Mouse (Mus musculus) frontal cortex, adult (tissue): ENCODE results near the gene Cog3.
"Not testable (repeated sequence)": the region's sequence is repeated elsewhere in the genome, so short reads cannot be mapped to it uniquely, and the experiment has no call there.

Experiments
- ATAC-seq: cut with Nextera tagmentation; 2 replicates; pipeline ENCODE4 v1.9.2; 2017; ENCODE audit warnings: mild to moderate bottlenecking, moderate library complexity, mixed read lengths; ENCODE audit not compliant: low TSS enrichment

Gene Cog3

GRCm38 (mm10) chr14:75753991-75754817 is at the start of gene Cog3:
TSS of gene Cog3 (minus strand) at chr14:75754517.
- peak; percentile 96 for ATAC-seq

- ATAC-seq, result no peak
These were observed 43.6 kb upstream of the Cog3 start for GRCm38 (mm10) chr14:75797769-75798386.

- ATAC-seq, result peak; percentile 23; the same call in 1 of the 2 replicates
These were observed 41.6 kb upstream of the Cog3 start for GRCm38 (mm10) chr14:75795918-75796317.

GRCm38 (mm10) chr14:75794726-75795125 is 40.4 kb upstream of the Cog3 start:
- ATAC-seq, result no peak

- ATAC-seq, result no peak
These were observed 40.0 kb upstream of the Cog3 start for GRCm38 (mm10) chr14:75794324-75794723.

GRCm38 (mm10) chr14:75793110-75793509 is 38.8 kb upstream of the Cog3 start:
- ATAC-seq, result no peak

- no peak for ATAC-seq
These were observed 37.1 kb upstream of the Cog3 start for GRCm38 (mm10) chr14:75791372-75791771.

- no peak for ATAC-seq
These were observed 36.2 kb upstream of the Cog3 start for GRCm38 (mm10) chr14:75790411-75790996.

- ATAC-seq, result no peak
These were observed 35.0 kb upstream of the Cog3 start for GRCm38 (mm10) chr14:75789291-75789690.

GRCm38 (mm10) chr14:75787794-75788175 is 33.5 kb upstream of the Cog3 start:
- no peak for ATAC-seq

- ATAC-seq, result peak; percentile 98
These were observed 32.8 kb upstream of the Cog3 start, which contains the start of gene Slc25a30 for GRCm38 (mm10) chr14:75786868-75787793. TSS of gene Slc25a30 (minus strand) at chr14:75787037.

GRCm38 (mm10) chr14:75786424-75786867 is 32.1 kb upstream of the Cog3 start:
- ATAC-seq, result peak; percentile 75

- ATAC-seq, result no peak
These were observed 25.6 kb upstream of the Cog3 start for GRCm38 (mm10) chr14:75779913-75780312.

GRCm38 (mm10) chr14:75776637-75777036 is 22.3 kb upstream of the Cog3 start:
- ATAC-seq, result no peak

- peak; percentile 66 for ATAC-seq
These were observed 19.1 kb upstream of the Cog3 start for GRCm38 (mm10) chr14:75773431-75773830.

- ATAC-seq, result not testable (repeated sequence)
These were observed 18.1 kb upstream of the Cog3 start for GRCm38 (mm10) chr14:75772407-75772806.

- ATAC-seq, result no peak
These were observed 16.8 kb upstream of the Cog3 start for GRCm38 (mm10) chr14:75771101-75771501.

GRCm38 (mm10) chr14:75769334-75769733 is 15.0 kb upstream of the Cog3 start:
- ATAC-seq, result no peak

- no peak for ATAC-seq
These were observed 13.9 kb upstream of the Cog3 start for GRCm38 (mm10) chr14:75768275-75768608.

GRCm38 (mm10) chr14:75767492-75768274 is 13.4 kb upstream of the Cog3 start:
- peak; percentile 94 for ATAC-seq
